Mouse (Mus musculus): Measurements from ENCODE around the gene Gm13178. TPM values are rescaled to one million over a fixed set of nuclear protein-coding genes. Genes with fewer than 3 reads are reported as not detected.

The Gm13178 gene
- not detected in 2 replicates for polyA plus RNA-seq (2016; fragmentation: Nextera tagmentation; extraction: Ambion mirVana)

DNA sequence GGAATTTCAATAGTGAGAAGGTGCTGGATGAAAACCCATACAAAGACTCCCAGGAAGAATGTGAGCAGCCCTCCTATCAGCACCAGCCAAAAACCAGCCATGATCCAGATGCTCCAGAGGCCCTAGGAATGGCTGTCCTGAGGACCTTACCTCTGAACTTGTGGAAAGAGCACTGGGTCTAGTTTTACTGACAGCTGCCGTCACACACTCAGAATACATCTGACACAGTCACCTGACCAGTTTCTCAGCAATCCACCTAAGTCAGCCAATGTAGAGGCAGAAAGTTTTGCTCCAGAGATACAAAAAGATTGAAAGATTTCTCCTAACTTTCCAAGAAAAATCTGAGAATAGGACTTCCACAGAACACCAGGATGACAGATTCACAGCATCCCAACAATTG is at the start of gene Gm13178:
Gene Gm13178, minus strand, starts transcription at position 101 of the 400 bp plus-strand sequence.
- 94% methylated on average over 1 of the region's 1 CpGs for WGBS
- peaks cover 25% of the 10 kb centered on the region for H3K9me3 ChIP-seq (replicated peaks)
- H3K27ac ChIP-seq: no peak within 1 kb of the TSS
- no peak within 1 kb of the TSS for H3K4me2 ChIP-seq (replicated peaks)
- no peaks in the 10 kb centered on the region for H3K36me3 ChIP-seq
- no peaks in the 10 kb centered on the region for H3K4me1 ChIP-seq
- no peak within 1 kb of the TSS for H3K9ac ChIP-seq
- no peak for ATAC-seq (ENCODE audit: low FRiP score)
- no peak within 1 kb of the TSS for H3K4me3 ChIP-seq
- H3K27me3 ChIP-seq: no peaks in the 10 kb centered on the region

DNA sequence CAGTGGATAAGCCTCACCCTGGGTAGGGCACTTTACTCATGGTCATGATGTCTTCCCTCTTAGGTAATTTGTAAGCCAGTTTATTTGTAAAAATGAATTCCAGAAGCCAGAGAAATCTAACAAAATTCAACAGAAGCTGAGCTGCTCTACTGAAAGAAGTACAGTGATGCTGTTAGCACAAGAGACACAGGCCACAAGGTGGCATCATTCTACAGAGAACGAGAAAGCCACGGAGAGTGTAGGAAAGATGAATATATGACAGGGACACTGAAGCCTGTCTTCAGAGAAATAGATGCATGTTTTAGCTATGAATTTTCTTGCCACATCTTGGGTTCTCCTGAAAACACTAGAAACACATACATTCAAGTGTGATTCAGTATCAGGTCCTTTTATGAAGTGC is 44.5 kb upstream of the Gm13178 start:
- Histone ChIP-seq H3K27ac (no peak overlapping the region), H3K4me1 (no peaks in the 10 kb centered on the region), H3K36me3 (no peaks in the 10 kb centered on the region), H3K9me3 (replicated peaks) (0 out of 2 replicates have a peak, but pooled peaks cover 5% of the 10 kb centered on the region), H3K27me3 (no peaks in the 10 kb centered on the region), H3K4me3 (no peak overlapping the region), H3K9ac (no peak overlapping the region), H3K4me2 (replicated peaks) (no peak overlapping the region)
- 53% methylated on average over 2 of the region's 2 CpGs for WGBS
- ATAC-seq (ENCODE audit: low FRiP score): no peak

DNA sequence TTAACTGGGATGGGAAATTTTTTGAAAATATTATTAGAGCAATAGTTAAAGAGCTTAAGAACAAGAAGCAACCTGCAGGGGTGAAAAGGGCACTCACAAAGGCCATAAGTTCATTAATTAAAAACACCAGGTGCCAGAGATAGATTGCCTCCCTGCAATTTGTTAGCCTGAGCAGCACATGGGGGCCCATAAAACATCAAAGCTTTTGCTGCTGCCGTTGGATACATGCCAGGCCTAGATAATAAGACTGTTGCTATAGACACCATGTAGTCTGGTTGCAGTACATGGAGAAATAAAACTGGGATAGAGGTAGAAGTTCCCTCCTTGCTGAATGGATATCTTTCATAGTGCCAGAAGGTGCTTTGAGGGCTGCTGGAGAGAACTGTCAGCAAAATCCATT is 27.9 kb upstream of the Gm13178 start:
- Histone ChIP-seq H3K4me1 (no peaks in the 10 kb centered on the region), H3K9me3 (replicated peaks) (0 out of 2 replicates have a peak, but pooled peaks cover 8% of the 10 kb centered on the region), H3K27ac (no peak overlapping the region), H3K36me3 (no peaks in the 10 kb centered on the region), H3K27me3 (no peaks in the 10 kb centered on the region), H3K4me3 (no peak overlapping the region), H3K4me2 (replicated peaks) (no peak overlapping the region), H3K9ac (no peak overlapping the region)
- 61% methylated on average over 1 of the region's 1 CpGs for WGBS
- no peak for ATAC-seq (ENCODE audit: low FRiP score)

DNA sequence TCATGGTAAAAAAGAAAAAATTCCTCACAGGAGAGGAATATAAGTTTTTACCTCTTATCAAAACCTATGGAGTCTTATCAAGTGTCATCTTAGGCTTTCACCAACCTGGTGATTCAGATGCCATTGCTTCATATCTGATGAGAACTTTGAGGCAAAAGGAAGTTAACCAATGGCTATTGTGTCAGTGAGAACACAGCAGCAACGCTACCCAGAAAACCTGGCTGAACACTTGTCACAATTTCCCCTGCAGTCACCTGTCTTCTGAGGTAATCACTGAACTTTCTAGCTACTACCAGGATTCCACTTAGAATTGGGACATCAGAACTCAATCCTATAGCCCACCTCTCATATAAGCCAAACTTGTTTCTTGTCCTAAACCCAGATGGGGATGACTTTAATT is 1.5 kb downstream of the Gm13178 start:
- Histone ChIP-seq H3K4me1 (no peaks in the 10 kb centered on the region), H3K4me3 (no peak overlapping the region), H3K27me3 (no peaks in the 10 kb centered on the region), H3K4me2 (replicated peaks) (no peak overlapping the region), H3K9ac (no peak overlapping the region), H3K9me3 (replicated peaks) (peaks cover 32% of the 10 kb centered on the region), H3K36me3 (no peaks in the 10 kb centered on the region), H3K27ac (no peak overlapping the region)
- no peak for ATAC-seq (ENCODE audit: low FRiP score)
- 82% methylated on average over 1 of the region's 1 CpGs for WGBS

DNA sequence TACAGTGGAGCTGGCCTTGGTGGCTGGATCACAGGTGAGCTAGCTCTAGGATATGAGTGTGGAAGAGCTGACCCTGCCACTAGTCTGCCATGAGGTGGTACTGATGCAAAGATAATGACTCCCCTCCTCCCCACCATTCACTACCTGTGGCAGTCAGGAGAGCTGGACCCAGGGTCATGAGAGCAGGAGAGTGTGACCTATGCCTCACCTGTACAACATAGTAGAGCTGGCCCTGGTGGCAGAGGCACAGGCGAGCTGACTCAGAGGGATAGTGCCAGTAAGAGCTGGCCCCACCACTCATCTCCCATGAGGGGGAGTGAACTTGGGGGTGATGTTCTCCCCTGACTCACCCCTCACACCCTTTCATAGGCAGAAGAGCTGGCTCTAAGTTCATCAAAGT is 2.9 kb downstream of the Gm13178 start:
- H3K9ac ChIP-seq: no peak overlapping the region
- H3K4me2 ChIP-seq (replicated peaks): no peak overlapping the region
- no peaks in the 10 kb centered on the region for H3K36me3 ChIP-seq
- WGBS: 76% methylated on average over 1 of the region's 1 CpGs
- no peak overlapping the region for H3K4me3 ChIP-seq
- H3K27ac ChIP-seq: no peak overlapping the region
- H3K4me1 ChIP-seq: no peaks in the 10 kb centered on the region
- H3K9me3 ChIP-seq (replicated peaks): peaks cover 32% of the 10 kb centered on the region
- no peak for ATAC-seq (ENCODE audit: low FRiP score)
- no peaks in the 10 kb centered on the region for H3K27me3 ChIP-seq

DNA sequence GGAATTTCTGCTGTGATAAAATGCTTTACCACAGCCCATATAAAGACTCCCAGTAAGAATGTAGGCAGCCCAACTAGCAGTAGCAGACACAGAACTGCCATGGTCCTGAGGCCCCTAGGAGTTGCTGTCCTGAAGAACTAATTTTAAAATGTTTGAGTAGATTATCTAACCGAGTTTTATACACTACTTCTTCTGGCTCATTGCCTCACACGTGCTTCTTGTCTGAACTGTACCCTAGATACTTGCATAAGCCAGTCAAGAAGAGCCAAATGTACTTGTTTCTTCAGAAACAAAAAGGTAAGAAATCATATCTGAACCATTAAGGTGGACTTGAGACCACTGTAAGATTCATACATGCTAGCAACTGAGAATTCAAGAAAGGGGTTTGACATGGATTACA is 34.9 kb downstream of the Gm13178 start, which contains the start of gene Gm436:
Gene Gm436, minus strand, starts transcription at position 101 of the 400 bp plus-strand sequence.
- H3K36me3 ChIP-seq: no peaks in the 10 kb centered on the region
- no peak within 1 kb of the TSS for H3K27ac ChIP-seq
- H3K9ac ChIP-seq: no peak within 1 kb of the TSS
- H3K27me3 ChIP-seq: no peaks in the 10 kb centered on the region
- 68% methylated on average over 2 of the region's 2 CpGs for WGBS
- peaks cover 16% of the 10 kb centered on the region for H3K9me3 ChIP-seq (replicated peaks)
- no peak for ATAC-seq (ENCODE audit: low FRiP score)
- no peak within 1 kb of the TSS for H3K4me2 ChIP-seq (replicated peaks)
- no peaks in the 10 kb centered on the region for H3K4me1 ChIP-seq
- H3K4me3 ChIP-seq: no peak within 1 kb of the TSS

Other genes with a start within 250 kb of the Gm13178 start
- gene 9430007A20Rik, start 201.6 kb downstream of the Gm13178 start, polyA plus RNA-seq (2016; fragmentation: Nextera tagmentation; extraction: Ambion mirVana): not detected in 2 replicates
- gene Gm13124, start 156.3 kb downstream of the Gm13178 start, polyA plus RNA-seq (2016; fragmentation: Nextera tagmentation; extraction: Ambion mirVana): not detected in 2 replicates
- gene Aadacl4, start 107.7 kb downstream of the Gm13178 start, polyA plus RNA-seq (2016; fragmentation: Nextera tagmentation; extraction: Ambion mirVana): not detected in 2 replicates
- not detected in 2 replicates for gene Gm436, start 35.0 kb downstream of the Gm13178 start, polyA plus RNA-seq (2016; fragmentation: Nextera tagmentation; extraction: Ambion mirVana)
- gene Gm438, start 65.2 kb upstream of the Gm13178 start, polyA plus RNA-seq (2016; fragmentation: Nextera tagmentation; extraction: Ambion mirVana): not detected in 2 replicates
- 26.6 and 31.8 TPM in 2 replicates for gene Dhrs3, start 171.4 kb upstream of the Gm13178 start, polyA plus RNA-seq (2016; fragmentation: Nextera tagmentation; extraction: Ambion mirVana)